Mouse (Mus musculus): Measurements from ENCODE around the gene Dpy19l3.

- TF ChIP-seq CTCF (IDR thresholded peaks at IDR 0.05; ENCODE audit: extremely low read depth, insufficient read depth, insufficient read length, insufficient replicate concordance) (peak; percentile 2; the same call in 1 of the 2 replicates), POLR2A (IDR thresholded peaks at IDR 0.05; ENCODE audit: low read depth, low read length) (no peak)
Observed at GRCm38 (mm10) chr7:35636229-35636628, 118.0 kb downstream of the Dpy19l3 start.

All from spleen, adult 2 months (tissue).